Comparison of ENCODE assay signal across 25 mouse cellular contexts in the genomic region with DNA sequence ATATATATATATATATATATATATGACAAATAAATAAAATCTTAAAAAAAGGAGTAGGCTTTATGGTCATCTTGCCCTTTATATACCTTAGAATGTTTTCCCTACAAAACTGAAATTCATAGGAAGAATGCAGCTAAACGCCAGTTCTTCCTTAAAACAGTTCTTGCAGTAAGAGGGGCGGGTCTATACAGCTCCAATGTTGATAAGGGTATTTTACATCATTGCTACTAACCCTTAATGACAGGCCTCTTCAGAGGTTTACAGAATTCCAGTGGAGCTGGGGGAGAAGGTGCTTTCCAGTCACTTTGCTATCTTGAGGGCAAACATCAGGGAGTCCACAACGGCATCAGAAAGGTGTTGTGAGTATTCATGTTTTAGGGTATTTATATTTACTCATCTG.
DNase-seq lines count a peak whose midpoint lies in the region; ATAC-seq and TF ChIP-seq lines count a peak whose summit lies in the region.
"Had no signal": no experiment of that assay in that cellular context is flagged by ENCODE, and none has a peak within 500 bp of the region (broad histone marks: within the 10 kb centered on the region; RNA-seq: fewer than 3 reads in every experiment).

No protein-coding gene starts in this region.

- TF ChIP-seq EP300 in liver, postnatal 0 days (IDR thresholded peaks at IDR 0.05; ENCODE audit: low read depth): no peak
- TF ChIP-seq EP300 in liver, embryonic 14.5 days (IDR thresholded peaks at IDR 0.05; ENCODE audit: low read depth): no peak

- H3K9me3 ChIP-seq in liver, embryonic 12.5 days (replicated peaks): no peaks in the 10 kb centered on the region
- no peaks in the 10 kb centered on the region; the same call in 1 of the 2 replicates for H3K9me3 ChIP-seq in liver, postnatal 0 days (ENCODE audit: low read length)
- no peaks in the 10 kb centered on the region for H3K9me3 ChIP-seq in liver, embryonic 14.5 days (ENCODE audit: control insufficient read depth, low read length)
- H3K9me3 ChIP-seq: embryonic facial prominence, embryonic 15.5 days; forebrain, embryonic 12.5 days had no signal

- no peak overlapping the region for H3K27ac ChIP-seq in liver, embryonic 12.5 days
- H3K27ac ChIP-seq in liver, postnatal 0 days (ENCODE audit: low read depth): no peak overlapping the region
- H3K27ac ChIP-seq in liver, embryonic 14.5 days: no peak overlapping the region
- H3K27ac ChIP-seq: embryonic facial prominence, embryonic 13.5 days; embryonic facial prominence, embryonic 15.5 days; forebrain, embryonic 10.5 days; forebrain, embryonic 12.5 days had no signal

- H3K4me3 ChIP-seq in liver, embryonic 12.5 days: no peak overlapping the region
- H3K4me3 ChIP-seq in liver, postnatal 0 days (ENCODE audit: low read depth, low read length): no peak overlapping the region
- H3K4me3 ChIP-seq in liver, embryonic 14.5 days (ENCODE audit: insufficient read depth in 1 of 2, low read depth in 2 of 2, low read length in 2 of 2): no peak overlapping the region
- H3K4me3 ChIP-seq: embryonic facial prominence, embryonic 13.5 days; embryonic facial prominence, embryonic 15.5 days; erythroblast, embryonic 14.5 days; forebrain, embryonic 10.5 days; forebrain, embryonic 12.5 days had no signal

- peak; percentile 54 for ATAC-seq in liver, embryonic 12.5 days
- ATAC-seq in liver, postnatal 0 days: no peak
- peak; percentile 43 for ATAC-seq in liver, embryonic 14.5 days (ENCODE audit: insufficient read depth)
- ATAC-seq in inflammation-experienced regulatory T-cells, adult 6 months: no peak
- no peak for ATAC-seq in cerebellum, adult (ENCODE audit: insufficient number of reproducible peaks, low FRiP score, low TSS enrichment)
- ATAC-seq: CD4-positive, CD25-positive, alpha-beta regulatory T cell, adult 4 months; forebrain, embryonic 14.5 days; forebrain, embryonic 16.5 days had no signal

- 68% methylated on average over 3 of the region's 3 CpGs for WGBS in liver, embryonic 12.5 days (ENCODE audit: insufficient replicate concordance)
- WGBS in liver, postnatal 0 days (ENCODE audit: insufficient replicate concordance): 85% methylated on average over 3 of the region's 3 CpGs
- 53% methylated on average over 3 of the region's 3 CpGs for WGBS in liver, embryonic 14.5 days (ENCODE audit: insufficient replicate concordance)

- H3K4me1 ChIP-seq in liver, embryonic 12.5 days: peaks cover 29% of the 10 kb centered on the region
- no peaks in the 10 kb centered on the region for H3K4me1 ChIP-seq in liver, postnatal 0 days (ENCODE audit: insufficient read depth)
- H3K4me1 ChIP-seq in liver, embryonic 14.5 days (replicated peaks; ENCODE audit: control insufficient read depth in 2 of 2, insufficient read depth in 2 of 2, low read length in 1 of 2): peaks cover 11 to 18% of the 10 kb centered on the region in 2 experiments
- H3K4me1 ChIP-seq: embryonic facial prominence, embryonic 13.5 days; embryonic facial prominence, embryonic 15.5 days; forebrain, embryonic 10.5 days; forebrain, embryonic 12.5 days had no signal

- no peak for TF ChIP-seq CTCF in liver, postnatal 0 days (IDR thresholded peaks at IDR 0.05; ENCODE audit: low read depth)
- no peak for TF ChIP-seq CTCF in liver, embryonic 14.5 days (IDR thresholded peaks at IDR 0.05; ENCODE audit: low read depth)

- H3K4me2 ChIP-seq in liver, embryonic 12.5 days: no peak overlapping the region
- no peak overlapping the region for H3K4me2 ChIP-seq in liver, postnatal 0 days (ENCODE audit: low read depth, low read length)
- no peak overlapping the region for H3K4me2 ChIP-seq in liver, embryonic 14.5 days (ENCODE audit: low read depth)
- H3K4me2 ChIP-seq: embryonic facial prominence, embryonic 13.5 days; embryonic facial prominence, embryonic 15.5 days; forebrain, embryonic 12.5 days had no signal

- DNase-seq in liver, postnatal 0 days: no peak
- DNase-seq in c-Kit-positive CD71-positive TER-119-positive erythroid progenitor cells, embryonic 14.5 days (ENCODE audit: low spot score): peak; percentile 8
- DNase-seq in liver, embryonic 14.5 days (ENCODE audit: low read depth in 3 of 3, low spot score in 3 of 3): no peak
- DNase-seq: adrenal gland, adult 2 months; adrenal gland, postnatal 10 days; adrenal gland, postnatal 25 days; cerebellum, adult 11 months; cerebellum, adult 18-20 months; cerebellum, adult 8-10 months; cerebellum, adult 9-11 months; cerebellum, postnatal 14 days; cerebellum, postnatal 36 days; embryo, embryonic 11 days had no signal

- H3K27me3 ChIP-seq in liver, embryonic 12.5 days (replicated peaks): no peaks in the 10 kb centered on the region
- H3K27me3 ChIP-seq in liver, postnatal 0 days (ENCODE audit: insufficient read depth, low read length): no peaks in the 10 kb centered on the region
- H3K27me3 ChIP-seq in liver, embryonic 14.5 days (ENCODE audit: control insufficient read depth, insufficient read depth, low read length): no peaks in the 10 kb centered on the region
- H3K27me3 ChIP-seq: CH12.LX; embryonic facial prominence, embryonic 13.5 days; embryonic facial prominence, embryonic 15.5 days; forebrain, embryonic 12.5 days had no signal

- H3K9ac ChIP-seq in liver, embryonic 12.5 days: no peak overlapping the region
- no peak overlapping the region for H3K9ac ChIP-seq in liver, postnatal 0 days (replicated peaks)
- H3K9ac ChIP-seq in liver, embryonic 14.5 days (replicated peaks): no peak overlapping the region
- H3K9ac ChIP-seq: embryonic facial prominence, embryonic 13.5 days; embryonic facial prominence, embryonic 15.5 days; forebrain, embryonic 12.5 days had no signal

- peaks cover 8% of the 10 kb centered on the region; the same call in 1 of the 2 replicates for H3K36me3 ChIP-seq in liver, embryonic 12.5 days
- no peaks in the 10 kb centered on the region for H3K36me3 ChIP-seq in liver, postnatal 0 days (replicated peaks; ENCODE audit: insufficient read depth, low read length)
- H3K36me3 ChIP-seq in liver, embryonic 14.5 days (replicated peaks; ENCODE audit: control insufficient read depth, insufficient read depth, low read depth): no peaks in the 10 kb centered on the region
- H3K36me3 ChIP-seq: embryonic facial prominence, embryonic 13.5 days; embryonic facial prominence, embryonic 15.5 days; forebrain, embryonic 12.5 days had no signal

Comparison
In these comparisons a context has a peak if more than half of its experiments do, and no peak if none do; other contexts are left out.
1. ATAC-seq: peak in liver, embryonic 12.5 days (single experiment) and liver, embryonic 14.5 days (single experiment); none in liver, postnatal 0 days (single experiment), inflammation-experienced regulatory T-cells, adult 6 months (single experiment) and cerebellum, adult (single experiment).